Mouse (Mus musculus) kidney, embryonic 16.5 days (tissue): ENCODE measurements at regions not wholly inside any gene's neighbourhood (a gene's known extent, or its start where the extent isn't known, plus 50 kb on each side); places are given as distances from the start of the nearest gene placed in this dataset.

Experiments
- ATAC-seq: fragments of 200-750 bp; cut with Nextera tagmentation; 2 replicates; pipeline ENCODE4 v1.8.0; 2017; ENCODE audit warnings: moderate TSS enrichment; ENCODE audit not compliant: low FRiP score, low TSS enrichment
- H3K27ac ChIP-seq: fragments of 300-500 bp; sonication (generic); 2 replicates; pipeline ENCODE4 v1.5.1; 2014; ENCODE audit warnings: low read length
- H3K27me3 ChIP-seq: fragments of 300-500 bp; sonication (generic); 2 replicates; pipeline ENCODE4 v1.6.1; 2014; ENCODE audit warnings: low read length, control low read depth, mixed read lengths; ENCODE audit not compliant: insufficient read depth
- H3K36me3 ChIP-seq: fragments of 300-500 bp; sonication (generic); 2 replicates; pipeline ENCODE4 v1.6.1; 2014; ENCODE audit warnings: low read length, control low read depth, mixed read lengths; ENCODE audit not compliant: insufficient read depth
- H3K4me1 ChIP-seq: fragments of 300-500 bp; sonication (generic); 2 replicates; pipeline ENCODE4 v1.6.1; 2014; ENCODE audit warnings: low read length, control low read depth, mixed read lengths; ENCODE audit not compliant: insufficient read depth
- H3K4me2 ChIP-seq: fragments of 300-500 bp; sonication (generic); replicated peaks from 2 replicates; pipeline ENCODE4 v1.6.1; 2014; ENCODE audit warnings: low read depth, low read length
- H3K4me3 ChIP-seq: fragments of 300-500 bp; sonication (generic); 2 replicates; pipeline ENCODE4 v1.5.1; 2014; ENCODE audit warnings: mild to moderate bottlenecking, low read length
- H3K9ac ChIP-seq: fragments of 300-500 bp; sonication (generic); replicated peaks from 2 replicates; pipeline ENCODE4 v1.6.1; 2014; ENCODE audit warnings: low read length
- H3K9me3 ChIP-seq: fragments of 300-500 bp; sonication (generic); 2 replicates; pipeline ENCODE4 v1.6.1; 2016; ENCODE audit warnings: low read length, control low read depth
- WGBS: fragments of 180-500 bp; shearing (Covaris S2); extraction: QIAGEN DNeasy Blood & Tissue Kit; methylation state at CpG from one replicate; pipeline ENCODE4 v1.1.7; 2014; 5-methylcytosine and 5-hydroxymethylcytosine counted together

DNA sequence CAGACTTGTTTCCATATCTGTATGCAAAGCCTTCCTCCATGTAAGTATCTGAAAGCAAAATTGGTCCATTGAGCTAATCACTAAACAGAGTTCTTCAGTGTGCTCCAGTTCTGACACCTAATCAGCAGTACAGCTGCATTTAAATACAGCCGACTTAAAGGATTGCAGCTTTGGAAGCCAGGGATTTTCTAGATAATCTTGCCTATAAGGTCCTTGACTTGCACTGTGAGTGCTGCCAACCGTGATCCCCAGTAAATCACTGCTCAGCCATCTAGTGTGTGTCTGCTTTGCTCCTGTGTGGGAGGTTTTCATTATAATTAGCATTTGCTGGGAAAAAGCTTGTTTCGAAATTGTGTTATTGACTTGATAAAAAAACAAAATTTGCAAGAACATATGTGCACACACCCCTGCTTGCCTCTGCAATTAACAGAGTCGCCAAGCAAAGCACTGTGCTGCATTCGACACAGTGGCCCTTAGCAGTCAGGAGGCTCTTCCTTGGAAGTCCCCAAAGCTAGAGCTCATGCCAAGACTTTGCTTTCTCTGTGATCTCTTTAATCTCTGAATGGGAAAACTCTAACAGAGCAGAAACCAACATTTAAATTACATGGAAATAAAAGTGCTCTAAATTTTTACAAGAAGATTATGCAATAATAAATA, 150.0 kb upstream of the Nabp1 start:
- ATAC-seq, result no peak

GRCm38 (mm10) chr1:51626303-51626702, 148.1 kb upstream of the Nabp1 start:
- Histone ChIP-seq H3K4me2 (no peak overlapping the region), H3K27ac (no peak overlapping the region), H3K36me3 (no peaks in the 10 kb centered on the region), H3K4me3 (no peak overlapping the region), H3K9ac (no peak overlapping the region), H3K9me3 (no peaks in the 10 kb centered on the region), H3K27me3 (no peaks in the 10 kb centered on the region), H3K4me1 (peaks cover 7% of the 10 kb centered on the region; the same call in 1 of the 2 replicates)
- 82% methylated on average over 9 of the region's 9 CpGs for WGBS
- no peak for ATAC-seq

More for the DNA sequence above, 150.0 kb upstream of the Nabp1 start:
- WGBS, result 37% methylated on average over 5 of the region's 5 CpGs
- no peaks in the 10 kb centered on the region for H3K9me3 ChIP-seq
- H3K4me3 ChIP-seq, result no peak overlapping the region
- H3K27ac ChIP-seq, result no peak overlapping the region
- H3K27me3 ChIP-seq, result no peaks in the 10 kb centered on the region
- no peak overlapping the region for H3K4me2 ChIP-seq
- H3K4me1 ChIP-seq, result peaks cover 7% of the 10 kb centered on the region; the same call in 1 of the 2 replicates
- no peak overlapping the region for H3K9ac ChIP-seq
- H3K36me3 ChIP-seq, result no peaks in the 10 kb centered on the region

- no peak overlapping the region for H3K4me2 ChIP-seq
- H3K36me3 ChIP-seq, result no peaks in the 10 kb centered on the region
- no peaks in the 10 kb centered on the region for H3K9me3 ChIP-seq
- no peaks in the 10 kb centered on the region for H3K27me3 ChIP-seq
- no peak for ATAC-seq
- no peak overlapping the region for H3K27ac ChIP-seq
- H3K4me3 ChIP-seq, result no peak overlapping the region
- no peak overlapping the region for H3K9ac ChIP-seq
- 84% methylated on average over 7 of the region's 7 CpGs for WGBS
- 0 out of 2 replicates have a peak, but pooled peaks cover 2% of the 10 kb centered on the region for H3K4me1 ChIP-seq
Measured at GRCm38 (mm10) chr1:51625079-51625478, 146.9 kb upstream of the Nabp1 start.

- Histone ChIP-seq H3K4me1 (no peaks in the 10 kb centered on the region), H3K36me3 (no peaks in the 10 kb centered on the region), H3K27me3 (no peaks in the 10 kb centered on the region), H3K9me3 (no peaks in the 10 kb centered on the region), H3K4me3 (no peak overlapping the region), H3K9ac (no peak overlapping the region), H3K4me2 (no peak overlapping the region), H3K27ac (no peak overlapping the region)
- WGBS, result 67% methylated on average over 2 of the region's 2 CpGs
- no peak for ATAC-seq
Measured at GRCm38 (mm10) chr1:51624551-51624950, 146.3 kb upstream of the Nabp1 start.

DNA sequence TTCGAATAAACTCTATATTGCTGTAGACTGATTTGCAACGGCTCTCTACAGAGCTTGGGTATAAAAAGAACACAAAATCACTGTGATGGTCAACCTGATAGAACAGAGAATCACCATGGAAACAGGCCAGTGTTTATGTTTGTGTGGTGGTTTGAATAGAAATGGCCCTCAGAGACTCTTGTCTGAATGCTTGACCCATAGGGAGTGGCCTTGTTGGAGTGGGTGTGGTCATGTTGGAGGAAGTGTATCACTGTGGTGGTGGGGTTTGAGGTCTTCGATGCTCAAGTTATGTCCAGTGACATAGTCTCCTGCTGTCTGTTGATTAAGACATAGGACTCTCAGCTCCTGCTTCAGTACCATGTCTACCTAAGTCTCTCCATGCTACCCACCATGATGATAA, 144.8 kb upstream of the Nabp1 start:
- Histone ChIP-seq H3K36me3 (no peaks in the 10 kb centered on the region), H3K9me3 (no peaks in the 10 kb centered on the region), H3K27me3 (no peaks in the 10 kb centered on the region), H3K9ac (no peak overlapping the region), H3K4me2 (no peak overlapping the region), H3K4me3 (no peak overlapping the region), H3K4me1 (no peaks in the 10 kb centered on the region), H3K27ac (no peak overlapping the region)
- 82% methylated on average over 3 of the region's 3 CpGs for WGBS
- ATAC-seq, result no peak

- no peaks in the 10 kb centered on the region for H3K36me3 ChIP-seq
- H3K27ac ChIP-seq, result no peak overlapping the region
- H3K27me3 ChIP-seq, result no peaks in the 10 kb centered on the region
- no peak overlapping the region for H3K9ac ChIP-seq
- H3K4me1 ChIP-seq, result peaks cover 5% of the 10 kb centered on the region; the same call in 1 of the 2 replicates
- ATAC-seq, result no peak
- no peak overlapping the region for H3K4me2 ChIP-seq
- H3K9me3 ChIP-seq, result no peaks in the 10 kb centered on the region
- H3K4me3 ChIP-seq, result no peak overlapping the region
- WGBS, result 81% methylated on average over 9 of the region's 9 CpGs
Measured at GRCm38 (mm10) chr1:51622181-51622862, 144.1 kb upstream of the Nabp1 start.

DNA sequence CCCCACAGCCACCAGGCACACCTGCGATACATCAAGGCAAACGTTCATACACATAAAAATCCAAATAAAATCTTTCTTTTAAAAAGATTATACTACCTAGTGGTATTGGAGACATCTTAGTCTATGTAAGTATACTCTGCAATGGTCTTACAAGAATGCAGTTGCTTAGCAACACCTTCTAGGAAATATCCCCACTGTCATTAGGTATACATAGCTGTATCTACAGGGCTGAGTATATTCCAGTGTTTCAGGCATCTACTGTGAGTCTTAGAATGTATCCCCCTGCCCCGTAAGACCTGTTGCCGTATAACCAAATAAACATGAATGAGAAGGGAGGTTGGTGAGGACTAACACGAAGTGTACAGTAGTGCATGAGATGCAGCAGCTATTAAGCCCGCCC, 142.8 kb upstream of the Nabp1 start:
- H3K36me3 ChIP-seq, result no peaks in the 10 kb centered on the region
- no peaks in the 10 kb centered on the region for H3K27me3 ChIP-seq
- no peak overlapping the region for H3K9ac ChIP-seq
- 87% methylated on average over 6 of the region's 6 CpGs for WGBS
- peaks cover 5% of the 10 kb centered on the region; the same call in 1 of the 2 replicates for H3K4me1 ChIP-seq
- H3K4me3 ChIP-seq, result no peak overlapping the region
- H3K27ac ChIP-seq, result no peak overlapping the region
- H3K4me2 ChIP-seq, result no peak overlapping the region
- ATAC-seq, result no peak
- H3K9me3 ChIP-seq, result no peaks in the 10 kb centered on the region

GRCm38 (mm10) chr1:51617502-51618251, 139.5 kb upstream of the Nabp1 start:
- no peak overlapping the region for H3K4me3 ChIP-seq
- H3K4me1 ChIP-seq, result peaks cover 5% of the 10 kb centered on the region; the same call in 1 of the 2 replicates
- H3K9me3 ChIP-seq, result no peaks in the 10 kb centered on the region
- H3K9ac ChIP-seq, result no peak overlapping the region
- no peak overlapping the region for H3K4me2 ChIP-seq
- no peaks in the 10 kb centered on the region for H3K27me3 ChIP-seq
- ATAC-seq, result no peak
- no peaks in the 10 kb centered on the region for H3K36me3 ChIP-seq
- no peak overlapping the region for H3K27ac ChIP-seq
- 46% methylated on average over 13 of the region's 13 CpGs for WGBS

DNA sequence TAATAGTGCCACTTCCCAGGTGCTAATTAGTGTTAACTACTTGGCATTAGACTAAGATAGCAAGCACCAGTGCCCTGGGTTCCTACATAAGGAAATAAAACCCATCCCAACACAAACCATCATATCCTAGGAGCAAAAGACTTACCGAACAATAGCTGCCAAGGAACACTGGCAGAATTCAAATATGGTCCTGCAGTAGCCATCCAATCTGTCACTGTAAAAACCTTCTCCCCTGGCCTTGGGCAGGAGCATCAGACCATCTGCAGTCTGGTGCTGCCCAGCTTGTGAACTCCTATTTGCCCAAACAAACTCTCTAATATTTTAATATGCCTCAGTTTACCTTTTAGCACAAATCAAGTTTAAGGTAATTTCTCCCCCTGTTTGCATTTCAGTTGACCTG, 137.9 kb upstream of the Nabp1 start:
- Histone ChIP-seq H3K9me3 (no peaks in the 10 kb centered on the region), H3K4me2 (no peak overlapping the region), H3K36me3 (no peaks in the 10 kb centered on the region), H3K27me3 (no peaks in the 10 kb centered on the region), H3K4me1 (peaks cover 5% of the 10 kb centered on the region; the same call in 1 of the 2 replicates), H3K9ac (no peak overlapping the region), H3K4me3 (no peak overlapping the region), H3K27ac (no peak overlapping the region)
- 86% methylated on average over 1 of the region's 1 CpGs for WGBS
- ATAC-seq, result no peak
